Mouse (Mus musculus) hindbrain, postnatal 0 days (tissue): ENCODE data around the gene Tbc1d10a. TPM values are rescaled to one million over a fixed set of nuclear protein-coding genes. Genes with fewer than 3 reads are reported as not detected.
A peak's percentile ranks its signal among the peaks of the same experiment; 100 is the strongest.

ENCODE experiments used
- ATAC-seq: fragments of 200-750 bp; cut with Nextera tagmentation; 2 replicates; pipeline ENCODE4 v1.8.0; 2017; ENCODE audit warnings: mild to moderate bottlenecking, moderate TSS enrichment, moderate library complexity
- DNase-seq: peaks from one replicate; pipeline ENCODE4 v3.0.0-alpha.2; 2015; ENCODE audit warnings: low spot score
- H3K27ac ChIP-seq: fragments of 300-500 bp; sonication (generic); 2 replicates; pipeline ENCODE4 v1.5.1; 2014; ENCODE audit warnings: mild to moderate bottlenecking
- H3K27me3 ChIP-seq: fragments of 300-500 bp; sonication (generic); 2 replicates; pipeline ENCODE4 v1.6.1; 2014; ENCODE audit warnings: low read length, mixed read lengths; ENCODE audit not compliant: insufficient read depth
- H3K36me3 ChIP-seq: fragments of 300-500 bp; sonication (generic); 2 replicates; pipeline ENCODE4 v1.6.1; 2014; ENCODE audit warnings: low read length, mixed read lengths; ENCODE audit not compliant: insufficient read depth
- H3K4me1 ChIP-seq: fragments of 300-500 bp; sonication (generic); 2 replicates; pipeline ENCODE4 v1.6.1; 2014; ENCODE audit warnings: antibody characterized with exemption, low read length, mixed read lengths; ENCODE audit not compliant: insufficient read depth
- H3K4me2 ChIP-seq: fragments of 300-500 bp; sonication (generic); 2 replicates; pipeline ENCODE4 v1.6.1; 2014; ENCODE audit warnings: low read depth, mild to moderate bottlenecking, low read length, moderate library complexity, mixed read lengths
- H3K4me3 ChIP-seq: fragments of 300-500 bp; sonication (generic); 2 replicates; pipeline ENCODE4 v1.5.1; 2014; ENCODE audit warnings: low read length
- H3K9ac ChIP-seq: fragments of 300-500 bp; sonication (generic); replicated peaks from 2 replicates; pipeline ENCODE4 v1.6.1; 2014; ENCODE audit warnings: mild to moderate bottlenecking, low read length, moderate library complexity, mixed read lengths
- H3K9me3 ChIP-seq: fragments of 300-500 bp; sonication (generic); 2 replicates; pipeline ENCODE4 v1.6.1; 2016; ENCODE audit warnings: low read length, mixed read lengths
- CTCF ChIP-seq: IDR thresholded peaks from 2 replicates; pipeline ENCODE4 v1.5.1; 2016; ENCODE audit warnings: antibody characterized with exemption, control low read depth, low read depth
- WGBS: fragments of 180-500 bp; shearing (Covaris S2); extraction: QIAGEN DNeasy Blood & Tissue Kit; methylation state at CpG from one replicate; pipeline ENCODE4 v1.1.7; 2014; 5-methylcytosine and 5-hydroxymethylcytosine counted together
- polyA plus RNA-seq: library from polyadenylated mRNA; unstranded; fragments of >200 nt; fragmentation: Nextera tagmentation; extraction: Ambion mirVana; gene quantifications from 2 replicates; pipeline ENCODE4 v1.2.1, GENCODE M21; 2015
- total RNA-seq: library from RNA; depleted of rRNA; stranded (reverse); fragments of >200 nt; gene quantifications from 2 replicates; pipeline ENCODE4 v1.2.3, GENCODE M21; 2014

Gene Tbc1d10a
- total and polyA plus RNA-seq, 2 experiments from 2014 or later, result 34.2 to 59.1 TPM

DNA sequence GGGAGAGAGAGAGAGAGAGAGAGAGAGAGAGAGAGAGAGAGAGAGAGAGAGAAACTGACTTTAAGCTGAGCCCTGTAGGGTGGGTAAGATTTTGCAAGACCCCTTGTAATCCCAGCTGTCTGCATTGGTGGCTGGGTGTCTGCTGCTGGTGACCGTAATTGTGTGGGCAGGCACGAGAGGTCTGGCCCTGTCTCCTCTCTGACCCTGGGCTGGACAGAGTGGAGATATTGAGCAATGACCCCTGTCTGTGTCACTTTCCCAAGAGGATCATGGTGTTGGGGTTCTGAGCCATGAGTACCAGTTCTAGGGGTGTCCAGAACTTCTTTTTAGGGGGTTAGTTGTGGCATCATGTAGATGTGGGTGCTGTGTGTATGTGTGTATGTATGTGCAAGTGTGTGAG lies 37.6 kb downstream of the Tbc1d10a start:
- 55% methylated on average over 2 of the region's 2 CpGs for WGBS
- no peak for ATAC-seq
- no peak for TF ChIP-seq CTCF

GRCm38 (mm10) chr11:4226569-4227325 lies 40.2 kb downstream of the Tbc1d10a start:
- Histone ChIP-seq H3K4me3 (no peak overlapping the region), H3K9me3 (no peaks in the 10 kb centered on the region), H3K4me1 (0 out of 2 replicates have a peak, but pooled peaks cover 6% of the 10 kb centered on the region), H3K27me3 (no peaks in the 10 kb centered on the region), H3K27ac (no peak overlapping the region), H3K4me2 (no peak overlapping the region), H3K36me3 (no peaks in the 10 kb centered on the region), H3K9ac (no peak overlapping the region)
- ATAC-seq (no peak), DNase-seq (no peak)
- TF ChIP-seq CTCF, result no peak
- whole genome bisulfite sequencing, result 86% methylated on average over 5 of the region's 5 CpGs

More for the DNA sequence above, 37.6 kb downstream of the Tbc1d10a start:
- H3K9ac ChIP-seq, result no peak overlapping the region
- H3K4me2 ChIP-seq, result no peak overlapping the region
- no peak overlapping the region for H3K4me3 ChIP-seq
- H3K9me3 ChIP-seq, result no peaks in the 10 kb centered on the region
- no peaks in the 10 kb centered on the region for H3K36me3 ChIP-seq
- H3K4me1 ChIP-seq, result 0 out of 2 replicates have a peak, but pooled peaks cover 6% of the 10 kb centered on the region
- H3K27me3 ChIP-seq, result no peaks in the 10 kb centered on the region
- no peak overlapping the region for H3K27ac ChIP-seq
- DNase-seq, result no peak

- no peak overlapping the region for H3K9ac ChIP-seq
- peak; percentile 88 for ATAC-seq
- H3K36me3 ChIP-seq, result no peaks in the 10 kb centered on the region
- no peak for TF ChIP-seq CTCF
- H3K27ac ChIP-seq, result 0 out of 2 replicates have a peak overlapping the region, but pooled peaks have one; percentile 4
- 35% methylated on average over 8 of the region's 8 CpGs for WGBS
- peak; percentile 82 for DNase-seq
- no peaks in the 10 kb centered on the region for H3K9me3 ChIP-seq
- no peaks in the 10 kb centered on the region for H3K27me3 ChIP-seq
- H3K4me3 ChIP-seq, result no peak overlapping the region
- H3K4me2 ChIP-seq, result no peak overlapping the region
- H3K4me1 ChIP-seq, result 0 out of 2 replicates have a peak, but pooled peaks cover 6% of the 10 kb centered on the region
Observed at GRCm38 (mm10) chr11:4228463-4228862, 41.9 kb downstream of the Tbc1d10a start.

DNA sequence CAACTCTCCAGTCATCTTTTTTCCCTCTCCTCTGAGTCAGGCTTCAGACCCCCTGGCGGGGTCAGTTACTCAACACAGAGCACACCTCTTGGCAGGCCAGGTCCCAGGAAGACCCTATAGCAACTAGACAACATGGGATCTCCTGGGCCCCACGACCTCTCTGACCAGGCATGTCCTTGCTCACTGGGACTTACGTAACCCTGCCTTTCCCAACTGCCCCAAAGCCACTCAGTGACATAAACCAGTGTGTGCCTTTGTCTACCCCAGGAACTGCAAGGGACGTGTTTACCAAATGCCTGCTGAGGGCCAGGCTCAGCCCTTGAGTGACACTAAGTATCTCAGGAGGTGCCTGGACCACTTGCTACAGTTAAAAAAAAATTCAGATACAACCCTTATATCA lies 43.3 kb downstream of the Tbc1d10a start:
- H3K27ac ChIP-seq, result no peak overlapping the region
- WGBS, result 75% methylated on average over 4 of the region's 4 CpGs
- no peaks in the 10 kb centered on the region for H3K9me3 ChIP-seq
- no peak overlapping the region for H3K4me2 ChIP-seq
- ATAC-seq (no peak), DNase-seq (no peak)
- H3K36me3 ChIP-seq, result no peaks in the 10 kb centered on the region
- 0 out of 2 replicates have a peak, but pooled peaks cover 6% of the 10 kb centered on the region for H3K4me1 ChIP-seq
- H3K27me3 ChIP-seq, result no peaks in the 10 kb centered on the region
- no peak for TF ChIP-seq CTCF
- H3K9ac ChIP-seq, result no peak overlapping the region
- no peak overlapping the region for H3K4me3 ChIP-seq

DNA sequence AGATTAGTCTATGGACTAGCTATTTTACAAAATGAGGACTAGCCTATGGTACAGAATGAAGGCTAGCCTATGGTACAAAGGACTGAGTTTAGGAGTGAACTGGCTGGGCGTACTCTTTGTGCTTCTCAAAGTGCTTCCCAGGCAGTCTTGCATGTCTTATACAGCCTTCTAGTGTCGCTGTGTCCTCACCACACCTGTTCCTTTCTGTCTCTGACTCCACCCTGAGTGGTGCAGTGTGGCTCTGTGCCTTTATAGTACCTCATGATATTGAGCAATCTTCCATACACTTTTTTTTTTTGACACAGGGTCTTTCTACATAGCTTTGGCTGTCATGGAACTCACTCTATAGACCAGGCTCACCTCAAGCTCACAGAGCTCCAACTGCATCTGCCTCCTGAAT lies 44.8 kb downstream of the Tbc1d10a start:
- DNase-seq (no peak), ATAC-seq (no peak)
- H3K9ac ChIP-seq, result no peak overlapping the region
- no peaks in the 10 kb centered on the region for H3K9me3 ChIP-seq
- 94% methylated on average over 2 of the region's 2 CpGs for WGBS
- TF ChIP-seq CTCF, result no peak
- H3K4me1 ChIP-seq, result 0 out of 2 replicates have a peak, but pooled peaks cover 6% of the 10 kb centered on the region
- no peak overlapping the region for H3K4me3 ChIP-seq
- H3K36me3 ChIP-seq, result no peaks in the 10 kb centered on the region
- H3K27me3 ChIP-seq, result no peaks in the 10 kb centered on the region
- no peak overlapping the region for H3K27ac ChIP-seq
- no peak overlapping the region for H3K4me2 ChIP-seq

DNA sequence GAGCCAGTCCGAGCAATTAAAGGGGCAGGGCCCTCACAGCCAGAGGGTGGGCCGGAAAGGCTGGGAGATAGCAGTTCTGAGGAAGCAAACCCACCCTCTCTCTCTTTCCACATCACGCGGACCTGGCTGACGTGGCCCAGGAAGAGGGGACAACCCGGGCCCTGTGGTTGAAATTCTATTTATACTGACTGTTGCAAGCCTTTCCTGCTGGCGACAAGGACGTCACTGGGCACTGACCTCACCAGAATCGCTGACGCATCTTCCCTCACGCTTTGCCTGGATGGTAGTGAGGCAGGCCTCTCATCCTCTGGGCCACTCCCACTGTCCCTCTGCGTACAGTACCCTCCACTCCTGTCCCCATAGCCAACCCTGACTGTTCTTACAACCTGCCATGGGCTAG lies 46.1 kb downstream of the Tbc1d10a start:
- Histone ChIP-seq H3K4me3 (no peak overlapping the region), H3K27ac (no peak overlapping the region), H3K4me1 (0 out of 2 replicates have a peak, but pooled peaks cover 6% of the 10 kb centered on the region), H3K27me3 (no peaks in the 10 kb centered on the region), H3K9me3 (no peaks in the 10 kb centered on the region), H3K4me2 (no peak overlapping the region), H3K36me3 (no peaks in the 10 kb centered on the region), H3K9ac (no peak overlapping the region)
- no peak for ATAC-seq
- 80% methylated on average over 12 of the region's 12 CpGs for whole genome bisulfite sequencing
- no peak for DNase-seq
- TF ChIP-seq CTCF, result no peak

- no peaks in the 10 kb centered on the region for H3K4me1 ChIP-seq
- H3K9ac ChIP-seq, result no peak overlapping the region
- DNase-seq, result no peak
- H3K27me3 ChIP-seq, result no peaks in the 10 kb centered on the region
- H3K27ac ChIP-seq, result no peak overlapping the region
- WGBS, result 92% methylated on average over 6 of the region's 6 CpGs
- H3K4me2 ChIP-seq, result no peak overlapping the region
- ATAC-seq, result no peak
- H3K36me3 ChIP-seq, result no peaks in the 10 kb centered on the region
- H3K4me3 ChIP-seq, result no peak overlapping the region
- H3K9me3 ChIP-seq, result no peaks in the 10 kb centered on the region
- no peak for TF ChIP-seq CTCF
Observed at GRCm38 (mm10) chr11:4235052-4235655, 48.6 kb downstream of the Tbc1d10a start.
